Mouse (Mus musculus) spleen, adult 18-20 months (tissue): ENCODE data around the gene Limch1.

ENCODE experiments used
- DNase-seq, 2 experiments: peaks; one replicate each; pipeline ENCODE4 v3.0.0; 2022; ENCODE audit warnings: mixed read lengths in 2 of 2

Gene Limch1

GRCm38 (mm10) chr5:66941710-66942450, 196.3 kb downstream of the Limch1 start:
- no peak for DNase-seq

GRCm38 (mm10) chr5:66942922-66943321, 197.3 kb downstream of the Limch1 start:
- DNase-seq, result no peak

- DNase-seq, result no peak
Measured at GRCm38 (mm10) chr5:66943521-66943920, 197.9 kb downstream of the Limch1 start.

- no peak for DNase-seq
Measured at GRCm38 (mm10) chr5:66947958-66948357, 202.3 kb downstream of the Limch1 start.

- DNase-seq, result no peak
Measured at GRCm38 (mm10) chr5:66949098-66949692, 203.6 kb downstream of the Limch1 start.

GRCm38 (mm10) chr5:66953375-66953774, 207.7 kb downstream of the Limch1 start:
- no peak for DNase-seq

GRCm38 (mm10) chr5:66953971-66954644, 208.5 kb downstream of the Limch1 start:
- no peak for DNase-seq

GRCm38 (mm10) chr5:66955245-66955644, 209.6 kb downstream of the Limch1 start:
- DNase-seq, result no peak

- DNase-seq, result no peak
Measured at GRCm38 (mm10) chr5:66957656-66958055, 212.0 kb downstream of the Limch1 start.

- DNase-seq, result no peak
Measured at GRCm38 (mm10) chr5:66958118-66958517, 212.5 kb downstream of the Limch1 start.

- no peak for DNase-seq
Measured at GRCm38 (mm10) chr5:66959968-66960367, 214.3 kb downstream of the Limch1 start.

GRCm38 (mm10) chr5:66965442-66965841, 219.8 kb downstream of the Limch1 start:
- no peak for DNase-seq

- no peak for DNase-seq
Measured at GRCm38 (mm10) chr5:66967147-66967546, 221.5 kb downstream of the Limch1 start.

GRCm38 (mm10) chr5:66967646-66968045, 222.0 kb downstream of the Limch1 start:
- DNase-seq, result no peak

- DNase-seq, result no peak
Measured at GRCm38 (mm10) chr5:66968059-66968833, 222.6 kb downstream of the Limch1 start.

GRCm38 (mm10) chr5:66968925-66969711, 223.5 kb downstream of the Limch1 start:
- DNase-seq, result no peak

- DNase-seq, result no peak
Measured at GRCm38 (mm10) chr5:66975621-66976020, 230.0 kb downstream of the Limch1 start.

GRCm38 (mm10) chr5:66979332-66980218, 233.9 kb downstream of the Limch1 start:
- DNase-seq, result no peak

GRCm38 (mm10) chr5:66980862-66981261, 235.2 kb downstream of the Limch1 start:
- no peak for DNase-seq

- no peak for DNase-seq
Measured at GRCm38 (mm10) chr5:66983104-66983503, 237.5 kb downstream of the Limch1 start.

GRCm38 (mm10) chr5:66988926-66989325, 243.3 kb downstream of the Limch1 start:
- no peak for DNase-seq
